Mouse (Mus musculus) layer of hippocampus, adult 8-10 months (tissue): ENCODE measurements around the gene Cdadc1. TPM values are rescaled to one million over a fixed set of nuclear protein-coding genes. Genes with fewer than 3 reads are reported as not detected.

Source experiments
- DNase-seq, 2 experiments: peaks; one replicate each; pipeline ENCODE4 v3.0.0; 2022; ENCODE audit warnings: low spot score in 2 of 2
- total RNA-seq, 4 experiments: library from RNA; stranded (reverse); gene quantifications; 2 replicates each; pipeline ENCODE4 v1.2.4; 2022

Gene Cdadc1
- 10 to 100 TPM; 52.6 to 61.9 (median 60.6) TPM for total RNA-seq

GRCm38 (mm10) chr14:59597398-59598259 lies at the start of gene Cdadc1:
TSS of gene Cdadc1 (minus strand) at chr14:59597959.
- DNase-seq = peak; percentile 93 to 97

DNA sequence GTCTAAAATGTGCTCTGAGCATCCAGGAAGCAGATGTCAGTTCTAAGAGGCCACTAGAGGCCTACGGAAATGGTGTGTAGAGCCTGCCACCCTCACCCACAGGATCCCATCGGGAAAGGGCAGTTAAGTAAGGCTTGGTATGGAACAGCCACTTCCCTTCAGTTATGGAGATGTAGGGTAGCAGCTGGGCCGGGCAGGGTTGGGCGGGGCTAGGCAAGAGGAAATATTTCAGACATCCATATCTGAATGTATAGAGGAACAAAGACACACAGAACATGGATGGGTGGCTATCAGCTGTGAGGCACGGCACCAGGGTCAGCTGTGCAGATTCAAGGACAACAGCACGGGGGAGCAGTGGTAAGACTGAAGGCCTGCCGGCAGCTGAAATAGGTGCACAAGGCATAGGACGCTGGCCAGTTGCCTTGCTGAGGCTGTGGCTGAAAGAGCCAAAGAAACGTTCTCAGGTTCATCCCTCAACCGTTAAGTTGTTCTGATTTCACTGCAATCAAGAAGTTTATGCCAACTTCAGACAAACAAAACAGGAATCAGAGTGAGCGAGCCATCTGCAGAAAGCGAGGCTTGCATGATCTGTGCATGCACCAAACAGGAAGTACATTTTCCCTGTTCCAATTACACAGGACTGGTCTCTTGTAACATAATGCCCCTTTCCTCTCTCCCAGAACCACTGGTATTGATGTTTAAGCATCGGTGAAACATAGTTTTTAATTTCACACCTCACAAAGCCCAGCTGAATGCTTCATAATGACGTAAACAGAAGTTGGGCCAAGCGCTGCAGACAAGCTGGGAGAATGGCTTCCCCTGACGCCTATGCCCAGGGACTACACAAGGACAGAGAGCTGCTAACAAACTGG lies 49.3 kb upstream of the Cdadc1 start:
- no peak for DNase-seq

DNA sequence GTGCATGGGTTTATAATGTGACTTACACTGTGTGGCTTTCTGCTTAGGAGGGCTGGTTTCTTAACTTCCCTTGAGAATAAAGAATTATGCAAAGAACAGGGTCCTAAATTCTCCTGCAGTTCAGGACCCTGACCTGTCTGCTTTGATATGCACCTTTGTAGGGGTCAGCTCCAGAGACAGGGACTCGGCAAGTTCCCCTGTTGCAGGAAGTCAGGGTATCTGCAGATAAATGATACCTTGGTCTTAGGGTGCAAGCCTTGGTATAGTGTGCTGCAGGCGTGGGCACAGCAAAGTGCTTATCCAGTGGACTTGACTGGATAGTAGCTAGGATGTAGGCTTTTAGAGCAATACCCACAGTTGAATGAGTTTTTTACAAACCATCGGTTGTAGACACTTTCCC lies 47.1 kb upstream of the Cdadc1 start:
- DNase-seq = no peak

DNA sequence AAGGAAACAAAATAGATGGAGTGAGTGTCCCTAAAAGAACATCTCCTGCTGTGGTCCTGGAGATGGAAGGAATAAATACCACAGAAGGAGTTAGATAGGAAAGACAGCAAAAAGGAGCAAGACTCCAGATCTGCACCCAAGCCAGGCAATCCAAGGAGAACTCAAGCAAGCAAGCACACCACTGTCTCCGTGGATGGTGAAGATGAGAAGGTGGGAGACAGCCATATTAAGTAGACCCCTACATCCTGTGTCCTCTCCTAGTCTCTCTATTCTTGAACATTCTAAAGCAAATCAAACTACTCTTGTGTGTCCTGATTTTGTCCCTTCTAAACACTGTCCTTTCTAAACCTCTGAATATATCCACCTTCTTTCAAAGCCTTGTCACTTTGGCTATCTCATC lies 46.4 kb upstream of the Cdadc1 start:
- DNase-seq = no peak

DNA sequence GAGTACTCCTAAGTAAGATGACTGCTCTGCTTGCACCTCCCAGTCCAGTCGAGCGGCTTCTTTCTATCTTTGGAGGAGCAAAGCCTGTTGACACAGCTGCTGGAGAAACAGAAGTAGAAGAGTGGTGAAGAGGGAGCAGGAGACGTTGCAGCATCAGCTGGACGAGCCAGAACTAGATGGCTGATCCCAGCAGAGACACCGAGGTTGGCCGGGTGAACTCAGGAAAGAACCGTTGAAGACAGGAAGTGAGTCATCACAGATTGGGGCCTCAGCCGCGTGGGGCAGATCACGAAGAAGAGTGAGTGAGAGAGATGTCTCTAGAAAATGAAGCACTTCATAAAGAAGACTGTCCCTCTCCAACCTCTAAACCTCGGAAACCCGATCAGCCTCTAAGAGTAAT lies 45.8 kb upstream of the Cdadc1 start:
- no peak for DNase-seq

- DNase-seq = no peak
Measured at GRCm38 (mm10) chr14:59641856-59642255, 44.1 kb upstream of the Cdadc1 start.

- DNase-seq = no peak
Measured at GRCm38 (mm10) chr14:59638906-59639703, 41.3 kb upstream of the Cdadc1 start.

GRCm38 (mm10) chr14:59633988-59634387 lies 36.2 kb upstream of the Cdadc1 start:
- no peak for DNase-seq

- DNase-seq = no peak
Measured at GRCm38 (mm10) chr14:59633295-59633898, 35.6 kb upstream of the Cdadc1 start.

DNA sequence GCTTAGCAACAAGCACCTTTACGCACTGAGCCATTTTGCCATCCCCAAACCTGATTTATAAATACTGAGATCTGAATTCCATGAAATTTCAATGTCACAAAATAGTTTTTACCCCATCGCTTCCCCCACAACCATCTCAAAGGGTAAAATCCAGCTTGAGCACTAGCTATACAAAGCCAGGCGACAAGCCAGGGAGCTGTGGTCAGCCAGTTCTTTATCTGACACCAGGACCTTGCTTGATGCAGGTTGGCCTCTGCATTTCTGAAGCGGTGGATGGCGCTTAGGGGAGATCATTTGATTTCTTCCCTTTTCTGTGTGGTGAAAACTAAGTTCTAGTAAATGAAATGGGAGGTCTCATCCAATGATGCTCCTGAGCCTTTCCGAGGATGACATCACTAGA lies 34.3 kb upstream of the Cdadc1 start:
- no peak for DNase-seq

GRCm38 (mm10) chr14:59630096-59630495 lies 32.3 kb upstream of the Cdadc1 start:
- no peak for DNase-seq

DNA sequence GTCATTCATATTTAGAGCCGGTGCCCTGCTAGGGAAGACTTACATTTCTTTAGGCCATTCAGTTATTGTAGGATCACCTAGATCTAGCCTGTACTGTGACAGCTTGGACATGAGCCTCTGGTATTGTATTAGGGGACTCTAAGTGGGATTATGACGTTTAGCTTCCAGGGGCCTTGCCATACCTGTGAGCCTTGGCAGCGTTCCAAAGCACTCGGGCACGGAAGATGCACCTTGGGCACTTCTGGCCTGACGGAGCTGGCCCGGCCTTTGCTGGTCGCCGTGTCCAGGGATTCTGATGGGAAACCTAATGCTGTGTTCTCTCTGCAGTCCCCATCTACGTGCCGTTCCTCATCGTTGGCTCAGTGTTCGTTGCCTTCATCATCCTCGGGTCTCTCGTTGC lies 31.5 kb upstream of the Cdadc1 start:
- DNase-seq = no peak

DNA sequence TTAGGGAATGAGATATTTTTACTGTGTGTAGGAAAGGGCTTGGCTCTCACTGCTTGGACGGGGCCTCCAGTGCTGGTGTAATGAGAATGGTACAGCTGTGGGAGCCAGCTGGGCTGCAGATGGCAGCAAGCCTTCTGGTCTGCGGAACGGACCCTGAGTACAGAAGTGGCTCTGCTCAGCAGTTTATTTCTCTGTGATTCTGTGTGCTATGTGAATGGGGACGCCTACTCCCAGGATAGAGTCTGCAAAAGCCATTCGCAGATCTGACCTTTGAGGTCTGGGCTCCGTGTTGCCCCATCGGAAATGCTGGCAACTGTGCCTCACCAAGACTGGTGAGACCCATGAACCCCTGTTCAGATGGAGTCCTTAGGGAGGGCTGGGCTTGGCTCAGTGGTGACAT lies 30.1 kb upstream of the Cdadc1 start:
- peak in 1 of 2 experiments; percentile 33 for DNase-seq

DNA sequence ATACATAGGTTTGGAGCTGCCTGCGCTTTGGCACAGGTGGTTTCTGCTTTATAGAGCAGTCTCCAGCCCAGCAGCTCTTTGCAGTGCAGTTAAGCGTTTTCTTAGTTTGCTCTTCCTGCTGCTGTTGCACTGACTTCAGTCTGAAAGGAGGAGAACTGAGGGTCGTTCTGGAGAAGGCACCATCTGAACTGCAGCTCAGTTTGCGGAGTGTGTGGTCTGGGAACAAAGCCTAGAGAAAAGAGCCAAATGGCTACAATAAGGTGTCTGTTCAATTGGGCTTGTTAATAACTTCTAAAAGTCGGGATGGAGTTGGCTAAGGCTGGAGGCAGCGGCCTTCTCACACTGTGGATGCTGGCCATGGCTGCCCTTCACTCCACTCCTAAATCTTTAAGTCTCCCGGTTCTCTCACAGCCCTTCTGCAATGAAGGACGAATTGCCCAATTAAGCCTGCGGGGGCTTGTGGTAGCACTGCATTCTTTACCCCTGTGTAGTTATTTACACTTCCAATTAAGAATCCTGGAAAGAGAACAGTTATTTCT lies 29.5 kb upstream of the Cdadc1 start:
- DNase-seq = no peak

- no peak for DNase-seq
Measured at GRCm38 (mm10) chr14:59626711-59627110, 29.0 kb upstream of the Cdadc1 start.

DNA sequence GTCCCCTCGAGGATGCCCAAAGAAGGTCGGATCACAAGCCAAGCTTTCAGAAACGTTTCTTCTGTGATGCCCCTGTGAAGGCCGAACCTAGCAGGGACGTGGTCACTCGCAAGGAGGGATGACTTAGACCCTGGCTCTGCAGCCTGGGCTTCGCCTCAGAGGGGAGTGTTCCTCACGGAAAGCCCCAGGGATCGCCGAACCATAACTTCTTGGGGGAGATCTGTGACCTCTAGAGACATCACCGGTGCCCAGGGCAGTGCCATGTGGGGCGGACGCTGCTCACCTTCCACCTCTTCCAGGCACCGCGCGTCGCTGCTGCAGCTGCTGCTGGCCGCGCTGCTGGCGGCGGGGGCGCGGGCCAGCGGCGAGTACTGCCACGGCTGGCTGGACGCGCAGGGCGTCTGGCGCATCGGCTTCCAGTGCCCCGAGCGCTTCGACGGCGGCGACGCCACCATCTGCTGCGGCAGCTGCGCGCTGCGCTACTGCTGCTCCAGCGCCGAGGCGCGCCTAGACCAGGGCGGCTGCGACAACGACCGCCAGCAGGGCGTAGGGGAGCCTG lies 28.1 kb upstream of the Cdadc1 start:
- DNase-seq = no peak

DNA sequence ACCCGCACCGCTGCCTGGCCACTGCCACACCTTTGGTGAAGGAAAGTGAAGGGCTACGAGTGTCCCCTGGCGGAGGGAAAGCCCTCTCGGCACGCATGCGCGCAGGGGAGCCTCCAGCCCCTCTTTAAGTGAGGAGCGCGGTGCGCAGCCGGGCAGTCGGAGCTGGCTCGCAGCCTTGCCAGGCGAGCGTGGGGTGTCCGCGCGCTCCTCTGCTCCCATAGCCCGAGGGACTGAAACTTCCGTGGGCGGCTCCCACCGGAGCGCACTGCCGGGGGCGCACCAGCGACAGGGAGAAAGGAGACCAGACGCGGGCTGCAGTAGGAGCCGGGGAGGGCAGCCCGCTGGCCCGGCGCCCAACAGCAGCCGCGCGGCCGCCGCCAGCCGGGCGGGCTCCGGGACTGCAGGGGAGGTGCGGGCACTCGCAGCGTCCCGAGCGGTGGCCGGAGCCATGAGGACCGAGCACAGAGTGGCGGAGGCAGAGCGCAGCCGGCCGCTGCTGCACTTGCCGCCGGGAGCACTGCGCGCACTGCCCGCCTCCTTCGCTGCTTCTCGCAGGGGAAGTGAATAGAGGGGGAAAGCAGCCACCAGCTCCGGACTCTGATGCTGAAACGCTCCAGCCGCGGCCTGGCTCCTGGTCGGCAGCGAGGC lies 27.5 kb upstream of the Cdadc1 start, which contains the start of gene Shisa2:
Shisa2 (plus strand) TSS at position 151 of the 648 bp plus-strand sequence.
- peak in 1 of 2 experiments; percentile 60 for DNase-seq

- no peak for DNase-seq
Measured at GRCm38 (mm10) chr14:59624326-59624885, 26.6 kb upstream of the Cdadc1 start.

GRCm38 (mm10) chr14:59616802-59617201 lies 19.0 kb upstream of the Cdadc1 start:
- no peak for DNase-seq
